Mouse (Mus musculus) embryonic fibroblast, embryonic 13.5 days (primary cell): ENCODE measurements around the gene Slbp.

ENCODE experiments used
- CTCF ChIP-seq: IDR thresholded peaks from 2 replicates; pipeline ENCODE4 v1.5.1; 2011; ENCODE audit warnings: mild to moderate bottlenecking, control low read depth, low read length, moderate library complexity, borderline replicate concordance; ENCODE audit not compliant: insufficient read depth
- POLR2A ChIP-seq: IDR thresholded peaks from 2 replicates; pipeline ENCODE4 v1.6.1; 2011; ENCODE audit warnings: low read depth, mild to moderate bottlenecking, control low read depth, low read length, moderate library complexity

DNA sequence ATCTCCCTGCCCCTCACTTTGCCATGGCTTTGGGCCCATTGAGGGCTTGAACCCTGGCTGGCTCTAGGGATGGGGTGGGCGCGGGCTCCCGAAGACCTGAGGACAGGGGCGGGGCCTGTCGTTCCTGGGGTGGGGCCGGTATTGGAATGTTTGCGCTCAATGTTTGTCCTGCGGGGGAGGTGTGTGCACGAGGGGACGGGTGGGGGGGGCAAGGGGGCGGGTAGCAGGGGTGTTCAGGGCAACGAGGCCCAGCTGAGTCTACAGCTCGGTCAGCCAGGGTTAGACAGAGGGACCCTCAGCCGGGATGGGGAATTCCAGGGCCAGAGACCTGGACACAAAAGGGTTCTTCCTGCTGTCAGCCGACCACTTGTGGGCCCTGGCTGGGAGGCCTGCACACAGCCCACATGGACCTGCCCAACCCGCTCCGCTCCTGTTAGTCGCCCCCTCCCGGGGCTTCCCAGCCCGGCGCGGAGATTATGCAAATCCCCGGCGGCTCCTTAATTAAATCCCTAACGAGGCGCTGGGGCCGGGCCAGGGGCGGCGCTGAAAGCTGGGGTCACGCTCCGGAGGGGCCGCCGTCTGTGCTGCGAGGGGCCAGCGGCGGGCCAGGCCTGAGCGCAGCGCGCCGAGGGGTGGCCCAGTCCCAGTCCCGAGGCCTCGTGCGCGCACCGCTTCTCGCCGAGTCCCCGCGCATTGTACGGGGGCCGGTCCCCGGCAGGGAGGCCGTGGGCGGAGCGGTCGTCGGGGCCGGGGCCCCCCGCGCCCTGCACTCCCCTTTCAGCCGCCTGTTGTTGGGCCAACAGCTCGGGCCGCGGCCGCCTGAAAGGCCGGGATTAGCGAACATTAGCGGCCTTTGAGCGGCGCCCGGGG, 42.7 kb upstream of the Slbp start:
- no peak for TF ChIP-seq CTCF
- TF ChIP-seq POLR2A, result no peak
